Mouse (Mus musculus): ENCODE data around the gene Plpp6. TPM values are rescaled to one million over a fixed set of nuclear protein-coding genes. Genes with fewer than 3 reads are reported as not detected.
A peak's percentile ranks its signal among the peaks of the same experiment; 100 is the strongest.

Plpp6 gene
- polyA plus RNA-seq (2015; fragmentation: Nextera tagmentation; extraction: Ambion mirVana) = 2.3 and 2.6 TPM in 2 replicates

GRCm38 (mm10) chr19:28963842-28964551 lies at the start of gene Plpp6:
TSS of gene Plpp6 (plus strand) at chr19:28963953.
- peak; percentile 72 for ATAC-seq (ENCODE audit: low read depth)
- peak within 1 kb of the TSS; percentile 74 for H3K9ac ChIP-seq (ENCODE audit: low read depth, low read length)
- H3K4me2 ChIP-seq (ENCODE audit: low read depth, low read length) = peak within 1 kb of the TSS; percentile 86
- peaks cover 8% of the 10 kb centered on the region for H3K4me1 ChIP-seq (ENCODE audit: control insufficient read depth, low read depth, low read length)
- H3K9me3 ChIP-seq (replicated peaks; ENCODE audit: control insufficient read depth, low read length) = no peaks in the 10 kb centered on the region
- 0 out of 2 replicates have a peak within 1 kb of the TSS, but pooled peaks have one; percentile 19 for H3K27ac ChIP-seq (ENCODE audit: low read length)
- H3K36me3 ChIP-seq (ENCODE audit: control insufficient read depth, insufficient read depth) = no peaks in the 10 kb centered on the region
- peak within 1 kb of the TSS; percentile 78 for H3K4me3 ChIP-seq (ENCODE audit: low read depth, low read length)
- under 1% methylated on average over 69 of the region's 73 CpGs for WGBS (ENCODE audit: insufficient replicate concordance)
- peaks cover 11% of the 10 kb centered on the region; the same call in 1 of the 2 replicates for H3K27me3 ChIP-seq (ENCODE audit: control insufficient read depth, insufficient read depth, low read depth, low read length)

- Histone ChIP-seq H3K4me1 (ENCODE audit: control insufficient read depth, low read depth, low read length) (no peaks in the 10 kb centered on the region; the same call in 1 of the 2 replicates), H3K27me3 (ENCODE audit: control insufficient read depth, insufficient read depth, low read depth, low read length) (no peaks in the 10 kb centered on the region), H3K9me3 (replicated peaks; ENCODE audit: control insufficient read depth, low read length) (no peaks in the 10 kb centered on the region), H3K36me3 (ENCODE audit: control insufficient read depth, insufficient read depth) (no peaks in the 10 kb centered on the region), H3K27ac (ENCODE audit: low read length) (no peak overlapping the region), H3K4me3 (ENCODE audit: low read depth, low read length) (no peak overlapping the region), H3K4me2 (ENCODE audit: low read depth, low read length) (no peak overlapping the region), H3K9ac (ENCODE audit: low read depth, low read length) (no peak overlapping the region)
- ATAC-seq (ENCODE audit: low read depth) = no peak
- 24% methylated on average over 6 of the region's 6 CpGs for WGBS (ENCODE audit: insufficient replicate concordance)
Observed at GRCm38 (mm10) chr19:28914598-28914997, 49.2 kb upstream of the Plpp6 start.

GRCm38 (mm10) chr19:28915602-28916250 lies 48.0 kb upstream of the Plpp6 start:
- Histone ChIP-seq H3K9me3 (replicated peaks; ENCODE audit: control insufficient read depth, low read length) (no peaks in the 10 kb centered on the region), H3K27ac (ENCODE audit: low read length) (no peak overlapping the region), H3K4me2 (ENCODE audit: low read depth, low read length) (no peak overlapping the region), H3K36me3 (ENCODE audit: control insufficient read depth, insufficient read depth) (no peaks in the 10 kb centered on the region), H3K9ac (ENCODE audit: low read depth, low read length) (no peak overlapping the region), H3K27me3 (ENCODE audit: control insufficient read depth, insufficient read depth, low read depth, low read length) (no peaks in the 10 kb centered on the region), H3K4me1 (ENCODE audit: control insufficient read depth, low read depth, low read length) (no peaks in the 10 kb centered on the region; the same call in 1 of the 2 replicates), H3K4me3 (ENCODE audit: low read depth, low read length) (no peak overlapping the region)
- peak; percentile 50 for ATAC-seq (ENCODE audit: low read depth)
- 41% methylated on average over 2 of the region's 2 CpGs for WGBS (ENCODE audit: insufficient replicate concordance)

- Histone ChIP-seq H3K27me3 (ENCODE audit: control insufficient read depth, insufficient read depth, low read depth, low read length) (no peaks in the 10 kb centered on the region), H3K4me2 (ENCODE audit: low read depth, low read length) (no peak overlapping the region), H3K9ac (ENCODE audit: low read depth, low read length) (no peak overlapping the region), H3K36me3 (ENCODE audit: control insufficient read depth, insufficient read depth) (no peaks in the 10 kb centered on the region), H3K4me3 (ENCODE audit: low read depth, low read length) (no peak overlapping the region), H3K9me3 (replicated peaks; ENCODE audit: control insufficient read depth, low read length) (no peaks in the 10 kb centered on the region), H3K4me1 (ENCODE audit: control insufficient read depth, low read depth, low read length) (no peaks in the 10 kb centered on the region; the same call in 1 of the 2 replicates), H3K27ac (ENCODE audit: low read length) (no peak overlapping the region)
- ATAC-seq (ENCODE audit: low read depth) = peak; percentile 32; the same call in 1 of the 2 replicates
- whole genome bisulfite sequencing (ENCODE audit: insufficient replicate concordance) = 45% methylated on average over 4 of the region's 4 CpGs
Observed at GRCm38 (mm10) chr19:28916492-28916891, 47.3 kb upstream of the Plpp6 start.

GRCm38 (mm10) chr19:28917839-28918238 lies 45.9 kb upstream of the Plpp6 start:
- ATAC-seq (ENCODE audit: low read depth) = no peak
- H3K4me2 ChIP-seq (ENCODE audit: low read depth, low read length) = no peak overlapping the region
- no peaks in the 10 kb centered on the region for H3K36me3 ChIP-seq (ENCODE audit: control insufficient read depth, insufficient read depth)
- no peaks in the 10 kb centered on the region for H3K27me3 ChIP-seq (ENCODE audit: control insufficient read depth, insufficient read depth, low read depth, low read length)
- no peak overlapping the region for H3K27ac ChIP-seq (ENCODE audit: low read length)
- WGBS (ENCODE audit: insufficient replicate concordance) = 53% methylated on average over 5 of the region's 5 CpGs
- no peaks in the 10 kb centered on the region; the same call in 1 of the 2 replicates for H3K4me1 ChIP-seq (ENCODE audit: control insufficient read depth, low read depth, low read length)
- no peak overlapping the region for H3K4me3 ChIP-seq (ENCODE audit: low read depth, low read length)
- H3K9ac ChIP-seq (ENCODE audit: low read depth, low read length) = no peak overlapping the region
- no peaks in the 10 kb centered on the region for H3K9me3 ChIP-seq (replicated peaks; ENCODE audit: control insufficient read depth, low read length)

- Histone ChIP-seq H3K27me3 (ENCODE audit: control insufficient read depth, insufficient read depth, low read depth, low read length) (no peaks in the 10 kb centered on the region), H3K9me3 (replicated peaks; ENCODE audit: control insufficient read depth, low read length) (no peaks in the 10 kb centered on the region), H3K36me3 (ENCODE audit: control insufficient read depth, insufficient read depth) (no peaks in the 10 kb centered on the region), H3K4me3 (ENCODE audit: low read depth, low read length) (no peak overlapping the region), H3K9ac (ENCODE audit: low read depth, low read length) (no peak overlapping the region), H3K4me2 (ENCODE audit: low read depth, low read length) (no peak overlapping the region), H3K4me1 (ENCODE audit: control insufficient read depth, low read depth, low read length) (no peaks in the 10 kb centered on the region), H3K27ac (ENCODE audit: low read length) (no peak overlapping the region)
- no peak for ATAC-seq (ENCODE audit: low read depth)
- WGBS (ENCODE audit: insufficient replicate concordance) = 74% methylated on average over 5 of the region's 5 CpGs
Observed at GRCm38 (mm10) chr19:28926366-28926765, 37.4 kb upstream of the Plpp6 start.

GRCm38 (mm10) chr19:28927396-28927795 lies 36.4 kb upstream of the Plpp6 start:
- H3K36me3 ChIP-seq (ENCODE audit: control insufficient read depth, insufficient read depth) = no peaks in the 10 kb centered on the region
- H3K4me3 ChIP-seq (ENCODE audit: low read depth, low read length) = no peak overlapping the region
- no peaks in the 10 kb centered on the region for H3K4me1 ChIP-seq (ENCODE audit: control insufficient read depth, low read depth, low read length)
- H3K9me3 ChIP-seq (replicated peaks; ENCODE audit: control insufficient read depth, low read length) = no peaks in the 10 kb centered on the region
- no peak overlapping the region for H3K9ac ChIP-seq (ENCODE audit: low read depth, low read length)
- H3K27ac ChIP-seq (ENCODE audit: low read length) = no peak overlapping the region
- WGBS (ENCODE audit: insufficient replicate concordance) = 17% methylated on average over 4 of the region's 4 CpGs
- H3K4me2 ChIP-seq (ENCODE audit: low read depth, low read length) = no peak overlapping the region
- H3K27me3 ChIP-seq (ENCODE audit: control insufficient read depth, insufficient read depth, low read depth, low read length) = no peaks in the 10 kb centered on the region
- ATAC-seq (ENCODE audit: low read depth) = no peak

GRCm38 (mm10) chr19:28929034-28929433 lies 34.7 kb upstream of the Plpp6 start:
- H3K9me3 ChIP-seq (replicated peaks; ENCODE audit: control insufficient read depth, low read length) = no peaks in the 10 kb centered on the region
- H3K4me2 ChIP-seq (ENCODE audit: low read depth, low read length) = no peak overlapping the region
- no peak overlapping the region for H3K27ac ChIP-seq (ENCODE audit: low read length)
- no peaks in the 10 kb centered on the region for H3K4me1 ChIP-seq (ENCODE audit: control insufficient read depth, low read depth, low read length)
- H3K36me3 ChIP-seq (ENCODE audit: control insufficient read depth, insufficient read depth) = no peaks in the 10 kb centered on the region
- no peaks in the 10 kb centered on the region for H3K27me3 ChIP-seq (ENCODE audit: control insufficient read depth, insufficient read depth, low read depth, low read length)
- ATAC-seq (ENCODE audit: low read depth) = peak; percentile 95
- H3K4me3 ChIP-seq (ENCODE audit: low read depth, low read length) = peak overlapping the region; percentile 11; the same call in 1 of the 2 replicates
- H3K9ac ChIP-seq (ENCODE audit: low read depth, low read length) = no peak overlapping the region

- no peaks in the 10 kb centered on the region for H3K9me3 ChIP-seq (replicated peaks; ENCODE audit: control insufficient read depth, low read length)
- WGBS (ENCODE audit: insufficient replicate concordance) = 76% methylated on average over 3 of the region's 3 CpGs
- H3K9ac ChIP-seq (ENCODE audit: low read depth, low read length) = no peak overlapping the region
- H3K36me3 ChIP-seq (ENCODE audit: control insufficient read depth, insufficient read depth) = no peaks in the 10 kb centered on the region
- no peak for ATAC-seq (ENCODE audit: low read depth)
- H3K4me2 ChIP-seq (ENCODE audit: low read depth, low read length) = no peak overlapping the region
- no peak overlapping the region for H3K27ac ChIP-seq (ENCODE audit: low read length)
- no peaks in the 10 kb centered on the region for H3K4me1 ChIP-seq (ENCODE audit: control insufficient read depth, low read depth, low read length)
- H3K4me3 ChIP-seq (ENCODE audit: low read depth, low read length) = no peak overlapping the region
- H3K27me3 ChIP-seq (ENCODE audit: control insufficient read depth, insufficient read depth, low read depth, low read length) = no peaks in the 10 kb centered on the region
Observed at GRCm38 (mm10) chr19:28934897-28935296, 28.9 kb upstream of the Plpp6 start.
